Mouse (Mus musculus): ENCODE data around the gene Top2a. TPM values are rescaled to one million over a fixed set of nuclear protein-coding genes. Genes with fewer than 3 reads are reported as not detected.

Gene Top2a
- polyA plus RNA-seq, 1 experiment from 2014 or later: 55.7 TPM

- no peak overlapping the region; the same call in 1 of the 2 replicates for H3K9ac ChIP-seq
- peaks cover 8% of the 10 kb centered on the region for H3K36me3 ChIP-seq
- H3K9me3 ChIP-seq: no peaks in the 10 kb centered on the region
- H3K4me3 ChIP-seq: no peak overlapping the region
- 47% methylated on average over 15 of the region's 15 CpGs for WGBS
- no peak overlapping the region for H3K4me2 ChIP-seq
- H3K4me1 ChIP-seq (replicated peaks): peaks cover 30% of the 10 kb centered on the region
- no peak for ATAC-seq (ENCODE audit: low FRiP score)
- peaks cover 2% of the 10 kb centered on the region; the same call in 1 of the 2 replicates for H3K27me3 ChIP-seq
- no peak overlapping the region for H3K27ac ChIP-seq
These were observed 45.4 kb downstream of the Top2a start for GRCm38 (mm10) chr11:98978526-98979148.

GRCm38 (mm10) chr11:98974871-98975719 lies 48.9 kb downstream of the Top2a start:
- no peak overlapping the region for H3K9ac ChIP-seq
- WGBS: 52% methylated on average over 5 of the region's 5 CpGs
- H3K4me1 ChIP-seq (replicated peaks): peaks cover 27% of the 10 kb centered on the region
- H3K9me3 ChIP-seq: no peaks in the 10 kb centered on the region
- H3K36me3 ChIP-seq: peaks cover 38% of the 10 kb centered on the region
- H3K27me3 ChIP-seq: no peaks in the 10 kb centered on the region
- peak overlapping the region; percentile 36; the same call in 1 of the 2 replicates for H3K27ac ChIP-seq
- no peak overlapping the region for H3K4me3 ChIP-seq
- H3K4me2 ChIP-seq: no peak overlapping the region
- ATAC-seq (ENCODE audit: low FRiP score): no peak

GRCm38 (mm10) chr11:98974213-98974612 lies 49.8 kb downstream of the Top2a start:
- Histone ChIP-seq H3K4me3 (no peak overlapping the region), H3K4me2 (no peak overlapping the region), H3K27ac (no peak overlapping the region), H3K9ac (no peak overlapping the region), H3K27me3 (no peaks in the 10 kb centered on the region), H3K4me1 (replicated peaks) (peaks cover 36% of the 10 kb centered on the region), H3K9me3 (no peaks in the 10 kb centered on the region), H3K36me3 (peaks cover 38% of the 10 kb centered on the region)
- 74% methylated on average over 6 of the region's 6 CpGs for WGBS
- ATAC-seq (ENCODE audit: low FRiP score): no peak

GRCm38 (mm10) chr11:98973584-98973983 lies 50.4 kb downstream of the Top2a start:
- peaks cover 42% of the 10 kb centered on the region for H3K4me1 ChIP-seq (replicated peaks)
- H3K27ac ChIP-seq: peak overlapping the region; percentile 44; the same call in 1 of the 2 replicates
- H3K4me3 ChIP-seq: no peak overlapping the region
- H3K9ac ChIP-seq: 0 out of 2 replicates have a peak overlapping the region, but pooled peaks have one; percentile 29
- 88% methylated on average over 14 of the region's 14 CpGs for WGBS
- H3K27me3 ChIP-seq: no peaks in the 10 kb centered on the region
- H3K9me3 ChIP-seq: no peaks in the 10 kb centered on the region
- H3K4me2 ChIP-seq: no peak overlapping the region
- no peak for ATAC-seq (ENCODE audit: low FRiP score)
- peaks cover 38% of the 10 kb centered on the region for H3K36me3 ChIP-seq

GRCm38 (mm10) chr11:98972801-98973360 lies 51.1 kb downstream of the Top2a start:
- H3K4me2 ChIP-seq: no peak overlapping the region
- ATAC-seq (ENCODE audit: low FRiP score): no peak
- no peak overlapping the region for H3K9ac ChIP-seq
- no peak overlapping the region for H3K4me3 ChIP-seq
- no peaks in the 10 kb centered on the region for H3K27me3 ChIP-seq
- WGBS: 85% methylated on average over 9 of the region's 9 CpGs
- H3K36me3 ChIP-seq: peaks cover 38% of the 10 kb centered on the region
- no peak overlapping the region for H3K27ac ChIP-seq
- no peaks in the 10 kb centered on the region for H3K9me3 ChIP-seq
- peaks cover 49% of the 10 kb centered on the region for H3K4me1 ChIP-seq (replicated peaks)

GRCm38 (mm10) chr11:98972215-98972614 lies 51.8 kb downstream of the Top2a start:
- peak overlapping the region; percentile 95; the same call in 1 of the 2 replicates for H3K27ac ChIP-seq
- no peak overlapping the region for H3K4me3 ChIP-seq
- H3K9me3 ChIP-seq: no peaks in the 10 kb centered on the region
- ATAC-seq (ENCODE audit: low FRiP score): no peak
- no peaks in the 10 kb centered on the region for H3K27me3 ChIP-seq
- H3K4me1 ChIP-seq (replicated peaks): peaks cover 56% of the 10 kb centered on the region
- peaks cover 38% of the 10 kb centered on the region for H3K36me3 ChIP-seq
- 50% methylated on average over 9 of the region's 9 CpGs for WGBS
- H3K4me2 ChIP-seq: no peak overlapping the region
- no peak overlapping the region for H3K9ac ChIP-seq

GRCm38 (mm10) chr11:98971316-98972031 lies 52.5 kb downstream of the Top2a start:
- WGBS: 41% methylated on average over 23 of the region's 23 CpGs
- Histone ChIP-seq H3K4me2 (peak overlapping the region; percentile 99), H3K36me3 (peaks cover 38% of the 10 kb centered on the region)

GRCm38 (mm10) chr11:98970191-98970925 lies 53.6 kb downstream of the Top2a start:
- no peak for ATAC-seq (ENCODE audit: low FRiP score)
- WGBS: 41% methylated on average over 29 of the region's 29 CpGs
- Histone ChIP-seq H3K27ac (peak overlapping the region; percentile 95), H3K9me3 (no peaks in the 10 kb centered on the region), H3K27me3 (no peaks in the 10 kb centered on the region), H3K4me3 (no peak overlapping the region; the same call in 1 of the 2 replicates), H3K4me2 (peak overlapping the region; percentile 99), H3K36me3 (peaks cover 38% of the 10 kb centered on the region), H3K9ac (peak overlapping the region; percentile 69), H3K4me1 (replicated peaks) (peaks cover 74% of the 10 kb centered on the region)

More at GRCm38 (mm10) chr11:98971316-98972031, 52.5 kb downstream of the Top2a start:
- Histone ChIP-seq H3K4me3 (no peak overlapping the region), H3K4me1 (replicated peaks) (peaks cover 63% of the 10 kb centered on the region), H3K27ac (peak overlapping the region; percentile 95), H3K9me3 (no peaks in the 10 kb centered on the region), H3K9ac (peak overlapping the region; percentile 69), H3K27me3 (no peaks in the 10 kb centered on the region)
- no peak for ATAC-seq (ENCODE audit: low FRiP score)

- Histone ChIP-seq H3K4me3 (peak overlapping the region; percentile 14; the same call in 1 of the 2 replicates), H3K36me3 (peaks cover 38% of the 10 kb centered on the region), H3K27ac (peak overlapping the region; percentile 95), H3K4me2 (peak overlapping the region; percentile 99), H3K9me3 (no peaks in the 10 kb centered on the region), H3K9ac (peak overlapping the region; percentile 69), H3K4me1 (replicated peaks) (peaks cover 83% of the 10 kb centered on the region), H3K27me3 (no peaks in the 10 kb centered on the region)
- WGBS: 6% methylated on average over 17 of the region's 17 CpGs
- ATAC-seq (ENCODE audit: low FRiP score): peak; percentile 50
These were observed 54.5 kb downstream of the Top2a start for GRCm38 (mm10) chr11:98969496-98969927.

- WGBS: under 1% methylated on average over 20 of the region's 20 CpGs
- Histone ChIP-seq H3K4me1 (replicated peaks) (peaks cover 89% of the 10 kb centered on the region), H3K9ac (peak overlapping the region; percentile 85), H3K27ac (peak overlapping the region; percentile 95), H3K4me3 (peak overlapping the region; percentile 10; the same call in 1 of the 2 replicates), H3K4me2 (peak overlapping the region; percentile 99), H3K36me3 (peaks cover 33% of the 10 kb centered on the region), H3K27me3 (no peaks in the 10 kb centered on the region), H3K9me3 (no peaks in the 10 kb centered on the region)
- ATAC-seq (ENCODE audit: low FRiP score): peak; percentile 30
These were observed 55.1 kb downstream of the Top2a start for GRCm38 (mm10) chr11:98968716-98969495.
